Comparison of ENCODE assay signal across 8 mouse cellular contexts in the genomic region with DNA sequence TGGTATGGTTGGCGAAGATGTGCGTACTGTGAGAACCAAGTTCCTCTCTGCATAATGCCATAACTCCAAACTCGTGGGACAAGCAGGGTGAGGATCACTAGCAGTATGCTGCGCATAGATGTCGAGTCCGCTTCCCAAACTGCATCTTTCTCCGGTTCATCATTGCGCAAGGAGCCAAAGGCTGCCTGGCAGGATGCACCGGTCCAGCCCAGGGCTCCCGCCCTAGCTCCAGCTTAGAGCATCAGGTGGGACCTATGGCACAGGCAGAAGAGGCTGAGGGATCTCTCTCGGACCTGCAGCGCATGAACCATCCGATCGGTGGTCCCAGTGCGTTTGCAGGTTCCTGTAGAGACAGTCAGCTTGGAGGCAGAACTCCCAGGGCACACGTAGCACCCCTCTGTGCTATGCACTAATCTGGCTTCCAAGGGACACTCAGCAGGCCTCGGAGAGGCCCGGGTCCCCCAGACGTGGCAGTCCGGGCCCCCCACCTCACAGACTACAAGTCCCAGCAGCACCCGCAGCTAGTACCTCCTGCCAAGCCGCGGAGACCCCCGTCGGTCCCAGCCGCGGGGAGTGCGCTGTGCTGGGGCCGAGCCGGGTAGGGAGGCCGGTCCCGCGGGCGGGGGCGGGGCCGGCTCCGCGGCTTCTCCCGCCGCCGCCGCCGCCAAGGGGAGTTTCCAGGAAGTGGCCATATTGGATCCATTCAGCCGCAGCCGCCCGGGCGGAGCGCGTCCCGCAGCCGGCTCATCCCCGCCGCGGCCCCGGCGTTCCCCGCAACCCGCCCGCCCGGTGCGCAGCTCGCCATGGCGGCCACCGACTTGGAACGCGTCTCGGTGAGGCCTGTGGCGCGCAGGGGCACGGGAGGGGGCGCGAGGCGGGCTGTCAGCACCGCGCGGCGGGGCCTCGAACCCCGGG. TPM values are rescaled to one million over a fixed set of nuclear protein-coding genes. Genes with fewer than 3 reads are reported as not detected.
DNase-seq lines count a peak whose midpoint lies in the region; ATAC-seq and TF ChIP-seq lines count a peak whose summit lies in the region.

Gene Sept8, plus strand, starts transcription at position 51 of the 915 bp plus-strand sequence.

- in situ Hi-C loops in CH12.LX (cut with MboI; ENCODE audit: low pct_ligation_motif_present, low pct_unique_long_range_greater_than_20kb, low sequenced_read_pairs) = loop anchor here (5.0 kb wide), 1 partner anchor 47 kb away; the partner anchor contains the start of gene Gm9837

- H3K4me2 ChIP-seq in CH12.LX (ENCODE audit: insufficient read depth, low read depth, poor library complexity, severe bottlenecking) = peak within 1 kb of the TSS; percentile 86
- H3K4me2 ChIP-seq in heart, embryonic 11.5 days = peak within 1 kb of the TSS; percentile 84
- peak within 1 kb of the TSS; percentile 71 for H3K4me2 ChIP-seq in kidney, postnatal 0 days (ENCODE audit: low read length)
- H3K4me2 ChIP-seq in liver, embryonic 13.5 days = peak within 1 kb of the TSS; percentile 95
- peak within 1 kb of the TSS; percentile 81 for H3K4me2 ChIP-seq in stomach, embryonic 16.5 days (ENCODE audit: low read depth, low read length)

- no peaks in the 10 kb centered on the region for H3K9me3 ChIP-seq in CH12.LX (replicated peaks; ENCODE audit: low read length)
- H3K9me3 ChIP-seq in heart, embryonic 11.5 days (replicated peaks; ENCODE audit: control insufficient read depth, low read length) = no peaks in the 10 kb centered on the region
- H3K9me3 ChIP-seq in kidney, postnatal 0 days (replicated peaks; ENCODE audit: low read length) = no peaks in the 10 kb centered on the region
- no peaks in the 10 kb centered on the region for H3K9me3 ChIP-seq in liver, embryonic 13.5 days (replicated peaks)
- no peaks in the 10 kb centered on the region for H3K9me3 ChIP-seq in stomach, embryonic 16.5 days (replicated peaks; ENCODE audit: control insufficient read depth, low read length)

- H3K27ac ChIP-seq in CH12.LX (ENCODE audit: insufficient read depth, low read depth) = no peak within 1 kb of the TSS
- peak within 1 kb of the TSS; percentile 71 for H3K27ac ChIP-seq in heart, embryonic 11.5 days (ENCODE audit: low read depth, low read length)
- peak within 1 kb of the TSS; percentile 72 for H3K27ac ChIP-seq in kidney, postnatal 0 days
- H3K27ac ChIP-seq in liver, embryonic 13.5 days = peak within 1 kb of the TSS; percentile 96
- peak within 1 kb of the TSS; percentile 92 for H3K27ac ChIP-seq in stomach, embryonic 16.5 days (ENCODE audit: low read length)

- TF ChIP-seq CTCF in CH12.LX (conservative IDR thresholded peaks at IDR 0.05 in 1 of 2, IDR thresholded peaks at IDR 0.05 in 1 of 2; ENCODE audit: low read depth in 2 of 2, low read length in 2 of 2) = no peak
- no peak for TF ChIP-seq CTCF in kidney, postnatal 0 days (IDR thresholded peaks at IDR 0.05; ENCODE audit: low read depth)

- TF ChIP-seq RAD21 in CH12.LX (IDR thresholded peaks at IDR 0.05; ENCODE audit: low read depth, low read length) = no peak

- peaks cover 8 to 20% of the 10 kb centered on the region in 2 experiments for H3K4me1 ChIP-seq in CH12.LX (ENCODE audit: control insufficient read depth in 1 of 2, insufficient read depth in 2 of 2)
- peaks cover 33% of the 10 kb centered on the region for H3K4me1 ChIP-seq in heart, embryonic 11.5 days (ENCODE audit: control insufficient read depth, insufficient read depth, low read length)
- peaks cover 6% of the 10 kb centered on the region for H3K4me1 ChIP-seq in kidney, postnatal 0 days (replicated peaks; ENCODE audit: insufficient read depth, low read length)
- peaks cover 82% of the 10 kb centered on the region for H3K4me1 ChIP-seq in liver, embryonic 13.5 days (replicated peaks)
- peaks cover 31% of the 10 kb centered on the region for H3K4me1 ChIP-seq in stomach, embryonic 16.5 days (ENCODE audit: control insufficient read depth, insufficient read depth, low read length)

- TF ChIP-seq EP300 in CH12.LX (IDR thresholded peaks at IDR 0.05; ENCODE audit: low read length) = no peak

- no peak for DNase-seq in CH12.LX (ENCODE audit: extremely low read depth)
- DNase-seq in brain, adult 2 months (ENCODE audit: low read depth, low spot score) = peak; percentile 72
- peak; percentile 69 for DNase-seq in kidney, postnatal 0 days (ENCODE audit: low spot score)
- DNase-seq in liver, embryonic 13.5 days = peak; percentile 63
- DNase-seq in neural tube, embryonic 10.5 days (ENCODE audit: extremely low spot score, low spot score) = peak; percentile 74

- dilution Hi-C loops in CH12.LX (cut with MboI; ENCODE audit: extremely low pct_ligation_motif_present, extremely low pct_unique_long_range_greater_than_20kb, low sequenced_read_pairs) = no loop called here

- peak within 1 kb of the TSS; percentile 55 to 67 (median 60) for H3K4me3 ChIP-seq in CH12.LX (replicated peaks in 1 of 3; ENCODE audit: low read depth in 2 of 3, low read length in 2 of 3, poor library complexity in 1 of 3)
- peak within 1 kb of the TSS; percentile 81 for H3K4me3 ChIP-seq in heart, embryonic 11.5 days (ENCODE audit: low read depth, low read length)
- peak within 1 kb of the TSS; percentile 80 for H3K4me3 ChIP-seq in kidney, postnatal 0 days (replicated peaks; ENCODE audit: low read depth, low read length)
- H3K4me3 ChIP-seq in liver, embryonic 13.5 days (replicated peaks) = peak within 1 kb of the TSS; percentile 89
- H3K4me3 ChIP-seq in stomach, embryonic 16.5 days (replicated peaks; ENCODE audit: low read length) = peak within 1 kb of the TSS; percentile 81

- no peaks in the 10 kb centered on the region for H3K36me3 ChIP-seq in CH12.LX (replicated peaks in 1 of 2; ENCODE audit: control insufficient read depth in 1 of 2, insufficient read depth in 1 of 2, low read length in 1 of 2)
- no peaks in the 10 kb centered on the region for H3K36me3 ChIP-seq in heart, embryonic 11.5 days (ENCODE audit: control insufficient read depth, insufficient read depth, low read length)
- no peaks in the 10 kb centered on the region for H3K36me3 ChIP-seq in kidney, postnatal 0 days (ENCODE audit: insufficient read depth, low read length)
- H3K36me3 ChIP-seq in liver, embryonic 13.5 days = no peaks in the 10 kb centered on the region
- H3K36me3 ChIP-seq in stomach, embryonic 16.5 days (ENCODE audit: control insufficient read depth, insufficient read depth, low read length) = no peaks in the 10 kb centered on the region

- TF ChIP-seq POLR2A in CH12.LX (IDR thresholded peaks at IDR 0.05; ENCODE audit: low read depth, low read length) = peak; percentile 45; the same call in 1 of the 2 replicates

- peak within 1 kb of the TSS; percentile 65 for H3K9ac ChIP-seq in CH12.LX (ENCODE audit: insufficient read depth, low read depth)
- peak within 1 kb of the TSS; percentile 89 for H3K9ac ChIP-seq in heart, embryonic 11.5 days (ENCODE audit: low read depth, low read length)
- peak within 1 kb of the TSS; percentile 82 for H3K9ac ChIP-seq in kidney, postnatal 0 days (ENCODE audit: low read depth, low read length)
- peak within 1 kb of the TSS; percentile 96 for H3K9ac ChIP-seq in liver, embryonic 13.5 days
- peak within 1 kb of the TSS; percentile 90 for H3K9ac ChIP-seq in stomach, embryonic 16.5 days (ENCODE audit: low read length)

- no peaks in the 10 kb centered on the region for H3K79me2 ChIP-seq in CH12.LX (replicated peaks; ENCODE audit: control insufficient read depth, extremely low read depth, insufficient read depth, poor library complexity, severe bottlenecking)

- H3K27me3 ChIP-seq in CH12.LX (replicated peaks) = peaks cover 20% of the 10 kb centered on the region
- H3K27me3 ChIP-seq in heart, embryonic 11.5 days (ENCODE audit: control insufficient read depth, insufficient read depth, low read length) = no peaks in the 10 kb centered on the region
- no peaks in the 10 kb centered on the region for H3K27me3 ChIP-seq in kidney, postnatal 0 days (ENCODE audit: insufficient read depth, low read length)
- no peaks in the 10 kb centered on the region for H3K27me3 ChIP-seq in liver, embryonic 13.5 days
- H3K27me3 ChIP-seq in stomach, embryonic 16.5 days (ENCODE audit: control insufficient read depth, insufficient read depth, low read length) = no peaks in the 10 kb centered on the region

- WGBS in heart, embryonic 11.5 days (ENCODE audit: insufficient replicate concordance) = 4% methylated on average over 66 of the region's 79 CpGs
- WGBS in kidney, postnatal 0 days = 7% methylated on average over 68 of the region's 79 CpGs
- 3% methylated on average over 79 of the region's 79 CpGs for WGBS in liver, embryonic 13.5 days (ENCODE audit: insufficient replicate concordance)
- 5% methylated on average over 71 of the region's 79 CpGs for WGBS in stomach, embryonic 16.5 days

- ATAC-seq in erythroblast, adult 5-6 weeks (replicated peaks; ENCODE audit: low FRiP score, poor library complexity, severe bottlenecking) = peak; percentile 55
- peak; percentile 62 for ATAC-seq in heart, embryonic 11.5 days (replicated peaks; ENCODE audit: insufficient number of reproducible peaks, low FRiP score, low TSS enrichment)
- peak; percentile 69 for ATAC-seq in kidney, postnatal 0 days (replicated peaks; ENCODE audit: low FRiP score, low read depth)
- peak; percentile 69 for ATAC-seq in liver, embryonic 13.5 days (ENCODE audit: low read depth)
- ATAC-seq in stomach, embryonic 16.5 days (ENCODE audit: insufficient read depth, low FRiP score) = peak; percentile 81

TF ChIP-seq in CH12.LX, 34 proteins besides CTCF, POLR2A, EP300 and RAD21 (continues in another document):
- TF ChIP-seq KAT2A (IDR thresholded peaks at IDR 0.05; ENCODE audit: insufficient replicate concordance, low read length) (no peak), TCF12 (IDR thresholded peaks at IDR 0.05; ENCODE audit: low read depth, low read length) (no peak; the same call in 1 of the 2 replicates), SIN3A (IDR thresholded peaks at IDR 0.05; ENCODE audit: low read length) (0 out of 2 replicates have a peak, but pooled peaks have one; percentile 28), ZKSCAN1 (IDR thresholded peaks at IDR 0.05; ENCODE audit: borderline replicate concordance, low read depth, low read length) (no peak), HCFC1 (IDR thresholded peaks at IDR 0.05; ENCODE audit: low read depth, low read length) (peak; percentile 73), PAX5 (IDR thresholded peaks at IDR 0.05; ENCODE audit: low read length) (no peak), NRF1 (IDR thresholded peaks at IDR 0.05; ENCODE audit: low read depth, low read length) (peak; percentile 40; the same call in 1 of the 2 replicates)

RNA-seq across cellular contexts. Expression of gene Sept8, which starts in this region (rescaled TPM):
- total RNA-seq in CH12.LX (2012; rRNA removed) = 14.9 and 21.9 TPM in 2 replicates
- 8.2 and 8.5 TPM in 2 replicates for total RNA-seq in CH12.LX (2014; rRNA removed)
- polyA plus RNA-seq in CH12.LX (2012; ENCODE audit: insufficient read length, low read depth) = 15.2 and 15.3 TPM in 2 replicates
- total RNA-seq in erythroblast, adult 5-6 weeks (2015; ENCODE audit: low replicate concordance) = 28.1 and 29.9 TPM in 2 replicates
- total RNA-seq in erythroblast, adult 5-6 weeks (2017; ENCODE audit: low replicate concordance) = 31.2 and 60.5 TPM in 2 replicates
- 18.8 and 21.4 TPM in 2 replicates for polyA plus RNA-seq in heart, embryonic 11.5 days (2014; fragmentation: Nextera tagmentation; extraction: Ambion mirVana)
- 13.1 and 15.7 TPM in 2 replicates for polyA plus RNA-seq in kidney, postnatal 0 days (2015; fragmentation: Nextera tagmentation; extraction: Ambion mirVana)
- 21.9 and 26.6 TPM in 2 replicates for polyA plus RNA-seq in liver, embryonic 13.5 days (2015; fragmentation: Nextera tagmentation; extraction: Ambion mirVana)
- polyA plus RNA-seq in stomach, embryonic 16.5 days (2015; fragmentation: Nextera tagmentation; extraction: Ambion mirVana) = 33.8 and 34.4 TPM in 2 replicates
